In genomic region chr3:51941781-51942180, GRCm38 (mm10) we compare ENCODE assay signal across 10 mouse cellular contexts.
A peak's percentile ranks its signal among the peaks of the same experiment; 100 is the strongest.
DNase-seq lines count a peak whose midpoint lies in the region; ATAC-seq lines count a peak whose summit lies in the region.
"Had no signal": no experiment of that assay in that cellular context is flagged by ENCODE, and none has a peak within 500 bp of the region (broad histone marks: within the 10 kb centered on the region; RNA-seq: fewer than 3 reads in every experiment).

No protein-coding gene starts in this region.

- H3K27ac ChIP-seq in intestine, embryonic 16.5 days (ENCODE audit: low read length) = no peak overlapping the region
- H3K27ac ChIP-seq: hindbrain, embryonic 12.5 days; stomach, embryonic 15.5 days had no signal

- WGBS in intestine, embryonic 16.5 days = 76% methylated on average over 8 of the region's 8 CpGs

- no peak overlapping the region for H3K4me2 ChIP-seq in intestine, embryonic 16.5 days (ENCODE audit: low read depth, low read length)
- H3K4me2 ChIP-seq: hindbrain, embryonic 12.5 days; stomach, embryonic 15.5 days had no signal

- H3K27me3 ChIP-seq in intestine, embryonic 16.5 days (replicated peaks; ENCODE audit: control insufficient read depth, insufficient read depth, low read length) = no peaks in the 10 kb centered on the region
- H3K27me3 ChIP-seq: hindbrain, embryonic 12.5 days; stomach, embryonic 15.5 days had no signal

- H3K4me1 ChIP-seq in intestine, embryonic 16.5 days (ENCODE audit: control insufficient read depth, insufficient read depth, low read length) = no peaks in the 10 kb centered on the region
- H3K4me1 ChIP-seq: stomach, embryonic 15.5 days had no signal

- H3K9me3 ChIP-seq in intestine, embryonic 16.5 days (ENCODE audit: control insufficient read depth, low read length) = no peaks in the 10 kb centered on the region
- H3K9me3 ChIP-seq: hindbrain, embryonic 12.5 days; stomach, embryonic 15.5 days had no signal

- H3K36me3 ChIP-seq in intestine, embryonic 16.5 days (ENCODE audit: control insufficient read depth, insufficient read depth, low read length) = no peaks in the 10 kb centered on the region
- H3K36me3 ChIP-seq: hindbrain, embryonic 12.5 days; stomach, embryonic 15.5 days had no signal

- no peak for ATAC-seq in CD4-positive, CD25-positive, alpha-beta regulatory T cell, adult 4 months
- ATAC-seq in granulocyte monocyte progenitor cell, adult 5-6 weeks (replicated peaks; ENCODE audit: poor library complexity, severe bottlenecking) = no peak
- ATAC-seq in intestine, embryonic 16.5 days = no peak

- no peak overlapping the region for H3K4me3 ChIP-seq in intestine, embryonic 16.5 days (ENCODE audit: low read length)
- H3K4me3 ChIP-seq: hindbrain, embryonic 12.5 days; stomach, embryonic 15.5 days had no signal

- no peak overlapping the region for H3K9ac ChIP-seq in intestine, embryonic 16.5 days (ENCODE audit: low read depth, low read length)
- H3K9ac ChIP-seq: hindbrain, embryonic 12.5 days; stomach, embryonic 15.5 days had no signal

- intact Hi-C loops in left cerebral cortex, postnatal 36 days (cut with DNase I) = no loop called here

- peak; percentile 3 for DNase-seq in CD4-positive, CD25-positive, alpha-beta regulatory T cell, adult 2 months (ENCODE audit: low read depth, low spot score)
- peak; percentile 19 to 34 for DNase-seq in frontal cortex, postnatal 25 days (ENCODE audit: low spot score in 2 of 2)
- peak; percentile 32 for DNase-seq in heart, postnatal 4 days
- DNase-seq in left cerebral cortex, postnatal 36 days (ENCODE audit: low spot score in 2 of 2) = peak; percentile 40 to 56
- no peak for DNase-seq in embryo, embryonic 10.5 days (ENCODE audit: low spot score)
